Mouse (Mus musculus): ENCODE data around the gene Cmya5.
"Not testable (repeated sequence)": the region's sequence is repeated elsewhere in the genome, so short reads cannot be mapped to it uniquely, and the experiment has no call there.

The Cmya5 gene

GRCm38 (mm10) chr13:93144336-93145167 lies at the start of gene Cmya5:
TSS of gene Cmya5 (minus strand) at chr13:93144724.
- DNase-seq: peak; percentile 94

GRCm38 (mm10) chr13:93192646-93193026 lies 48.1 kb upstream of the Cmya5 start:
- no peak for DNase-seq

- DNase-seq: peak; percentile 97
Measured at GRCm38 (mm10) chr13:93191831-93192645, 47.5 kb upstream of the Cmya5 start, which contains the start of gene Tent2. TSS of gene Tent2 (minus strand) at chr13:93192385.

- DNase-seq: no peak
Measured at GRCm38 (mm10) chr13:93189416-93189815, 44.9 kb upstream of the Cmya5 start.

- no peak for DNase-seq
Measured at GRCm38 (mm10) chr13:93188738-93189137, 44.2 kb upstream of the Cmya5 start.

GRCm38 (mm10) chr13:93187792-93188191 lies 43.3 kb upstream of the Cmya5 start:
- DNase-seq: not testable (repeated sequence)

GRCm38 (mm10) chr13:93180351-93180750 lies 35.8 kb upstream of the Cmya5 start:
- DNase-seq: no peak

GRCm38 (mm10) chr13:93179522-93179921 lies 35.0 kb upstream of the Cmya5 start:
- no peak for DNase-seq

- no peak for DNase-seq
Measured at GRCm38 (mm10) chr13:93177571-93177970, 33.0 kb upstream of the Cmya5 start.

- peak; percentile 24 for DNase-seq
Measured at GRCm38 (mm10) chr13:93163303-93163702, 18.8 kb upstream of the Cmya5 start.

- peak; percentile 27 for DNase-seq
Measured at GRCm38 (mm10) chr13:93162456-93162855, 17.9 kb upstream of the Cmya5 start.

GRCm38 (mm10) chr13:93158261-93158660 lies 13.7 kb upstream of the Cmya5 start:
- DNase-seq: no peak

- DNase-seq: no peak
Measured at GRCm38 (mm10) chr13:93153280-93153679, 8.8 kb upstream of the Cmya5 start.

- no peak for DNase-seq
Measured at GRCm38 (mm10) chr13:93143819-93144283, 673 bp downstream of the Cmya5 start.

- DNase-seq: no peak
Measured at GRCm38 (mm10) chr13:93141184-93141583, 3.3 kb downstream of the Cmya5 start.

GRCm38 (mm10) chr13:93138059-93138458 lies 6.5 kb downstream of the Cmya5 start:
- no peak for DNase-seq

GRCm38 (mm10) chr13:93137098-93137497 lies 7.4 kb downstream of the Cmya5 start:
- no peak for DNase-seq

- no peak for DNase-seq
Measured at GRCm38 (mm10) chr13:93136251-93136650, 8.3 kb downstream of the Cmya5 start.

GRCm38 (mm10) chr13:93135501-93135900 lies 9.0 kb downstream of the Cmya5 start:
- DNase-seq: no peak

- no peak for DNase-seq
Measured at GRCm38 (mm10) chr13:93130674-93131073, 13.8 kb downstream of the Cmya5 start.

GRCm38 (mm10) chr13:93128961-93129360 lies 15.6 kb downstream of the Cmya5 start:
- DNase-seq: no peak

GRCm38 (mm10) chr13:93128111-93128860 lies 16.2 kb downstream of the Cmya5 start:
- no peak for DNase-seq

GRCm38 (mm10) chr13:93122321-93122720 lies 22.2 kb downstream of the Cmya5 start:
- no peak for DNase-seq
